Comparison of ENCODE assay signal across 22 mouse cellular contexts in the genomic region with DNA sequence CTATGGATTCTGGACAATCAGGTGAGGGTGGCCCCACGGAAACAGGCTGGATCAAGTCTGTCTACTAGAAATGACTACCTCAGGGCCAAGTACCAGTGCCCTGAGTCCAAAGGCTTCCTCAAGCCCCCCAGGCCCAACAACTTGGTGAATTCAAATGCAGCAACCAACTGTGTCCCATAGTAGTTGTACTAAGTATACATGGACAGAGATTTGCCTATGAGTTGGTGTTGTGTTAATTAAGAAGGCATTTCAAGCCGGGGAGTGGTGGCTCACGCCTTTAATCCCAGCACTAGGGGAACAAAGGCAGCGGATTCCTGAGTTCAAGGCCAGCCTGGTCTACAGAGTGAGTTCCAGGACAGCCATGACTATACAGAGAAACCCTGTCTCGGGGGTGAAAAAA.
"Had no signal": no experiment of that assay in that cellular context is flagged by ENCODE, and none has a peak within 500 bp of the region (broad histone marks: within the 10 kb centered on the region; RNA-seq: fewer than 3 reads in every experiment).

No protein-coding gene starts in this region.

- ATAC-seq: liver, embryonic 12.5 days; midbrain, embryonic 16.5 days had no signal

- H3K36me3 ChIP-seq: limb, embryonic 10.5 days; limb, embryonic 13.5 days; liver, embryonic 12.5 days; liver, embryonic 15.5 days; lung, embryonic 15.5 days; midbrain, embryonic 12.5 days; neural tube, embryonic 13.5 days; stomach, embryonic 15.5 days had no signal

- H3K4me1 ChIP-seq: limb, embryonic 10.5 days; liver, embryonic 12.5 days; liver, embryonic 15.5 days; midbrain, embryonic 12.5 days had no signal

- H3K9me3 ChIP-seq: limb, embryonic 10.5 days; limb, embryonic 13.5 days; liver, embryonic 12.5 days; liver, embryonic 15.5 days; lung, embryonic 15.5 days; midbrain, embryonic 12.5 days; neural tube, embryonic 13.5 days; stomach, embryonic 15.5 days had no signal

- H3K27me3 ChIP-seq: limb, embryonic 13.5 days; liver, embryonic 12.5 days; liver, embryonic 15.5 days; lung, embryonic 15.5 days; midbrain, embryonic 12.5 days; neural tube, embryonic 13.5 days; stomach, embryonic 15.5 days had no signal

- H3K9ac ChIP-seq: limb, embryonic 13.5 days; liver, embryonic 12.5 days; liver, embryonic 15.5 days; lung, embryonic 15.5 days; midbrain, embryonic 12.5 days; neural tube, embryonic 13.5 days; stomach, embryonic 15.5 days had no signal

- H3K4me2 ChIP-seq: limb, embryonic 13.5 days; liver, embryonic 12.5 days; liver, embryonic 15.5 days; lung, embryonic 15.5 days; midbrain, embryonic 12.5 days; neural tube, embryonic 13.5 days; stomach, embryonic 15.5 days had no signal

- H3K27ac ChIP-seq: kidney, postnatal 0 days; limb, embryonic 10.5 days; limb, embryonic 13.5 days; liver, embryonic 12.5 days; liver, embryonic 15.5 days; lung, embryonic 15.5 days; macrophage; midbrain, embryonic 12.5 days; neural tube, embryonic 13.5 days; stomach, embryonic 15.5 days had no signal

- DNase-seq: kidney, adult 2 months; kidney, postnatal 25 days; liver; lung, adult 18-20 months; lung, postnatal 14 days; retina, postnatal 1 day; right cerebral cortex, postnatal 25 days; spleen, adult 18-20 months; thymus, adult 18-20 months; thymus, postnatal 36 days had no signal

- H3K4me3 ChIP-seq: limb, embryonic 10.5 days; limb, embryonic 13.5 days; liver, embryonic 12.5 days; liver, embryonic 15.5 days; lung, embryonic 15.5 days; midbrain, embryonic 12.5 days; myocyte; neural tube, embryonic 13.5 days; stomach, embryonic 15.5 days had no signal
